Mouse (Mus musculus): ENCODE results near the gene Tubb1. TPM values are rescaled to one million over a fixed set of nuclear protein-coding genes. Genes with fewer than 3 reads are reported as not detected.

Tubb1 gene
- total and polyA plus RNA-seq, 3 experiments: 0.05 TPM; not detected in 2

GRCm38 (mm10) chr2:174424301-174425085 lies 26.0 kb upstream of the Tubb1 start:
- H3K4me3 ChIP-seq (ENCODE audit: low read depth, low read length): no peak overlapping the region
- no peaks in the 10 kb centered on the region for H3K27me3 ChIP-seq (ENCODE audit: insufficient read depth, low read length)
- TF ChIP-seq TAL1 (conservative IDR thresholded peaks at IDR 0.05; ENCODE audit: low read depth, low read length): no peak
- TF ChIP-seq GATA1 (IDR thresholded peaks at IDR 0.05; ENCODE audit: borderline replicate concordance, low read length): no peak
- no peak for TF ChIP-seq CTCF (IDR thresholded peaks at IDR 0.05; ENCODE audit: low read depth, low read length)
- TF ChIP-seq POLR2AphosphoS5 (IDR thresholded peaks at IDR 0.05; ENCODE audit: insufficient replicate concordance, low read depth, low read length): no peak
- TF ChIP-seq GATA2 (IDR thresholded peaks at IDR 0.05; ENCODE audit: borderline replicate concordance, low read depth, low read length): no peak
- 0 out of 2 replicates have a peak, but pooled peaks cover 3% of the 10 kb centered on the region for H3K4me1 ChIP-seq (ENCODE audit: insufficient read depth, low read depth, low read length)
- ATAC-seq (ENCODE audit: extremely low read depth, insufficient number of reproducible peaks, low FRiP score, poor library complexity, severe bottlenecking) (no peak), DNase-seq (ENCODE audit: low spot score) (no peak)
- no peaks in the 10 kb centered on the region for H3K9me3 ChIP-seq (replicated peaks)
- peaks cover 100% of the 10 kb centered on the region for H3K36me3 ChIP-seq (replicated peaks)

- H3K27me3 ChIP-seq (ENCODE audit: insufficient read depth, low read length): no peaks in the 10 kb centered on the region
- 0 out of 2 replicates have a peak, but pooled peaks cover 3% of the 10 kb centered on the region for H3K4me1 ChIP-seq (ENCODE audit: insufficient read depth, low read depth, low read length)
- DNase-seq (ENCODE audit: low spot score) (no peak), ATAC-seq (ENCODE audit: extremely low read depth, insufficient number of reproducible peaks, low FRiP score, poor library complexity, severe bottlenecking) (no peak)
- H3K9me3 ChIP-seq (replicated peaks): no peaks in the 10 kb centered on the region
- TF ChIP-seq CTCF (IDR thresholded peaks at IDR 0.05; ENCODE audit: low read depth, low read length) (no peak), GATA2 (IDR thresholded peaks at IDR 0.05; ENCODE audit: borderline replicate concordance, low read depth, low read length) (no peak), POLR2AphosphoS5 (IDR thresholded peaks at IDR 0.05; ENCODE audit: insufficient replicate concordance, low read depth, low read length) (no peak), GATA1 (IDR thresholded peaks at IDR 0.05; ENCODE audit: borderline replicate concordance, low read length) (no peak), TAL1 (conservative IDR thresholded peaks at IDR 0.05; ENCODE audit: low read depth, low read length) (no peak)
- H3K36me3 ChIP-seq (replicated peaks): peaks cover 88% of the 10 kb centered on the region
- H3K4me3 ChIP-seq (ENCODE audit: low read depth, low read length): no peak overlapping the region
These were observed 23.6 kb upstream of the Tubb1 start for GRCm38 (mm10) chr2:174426856-174427255.

- H3K36me3 ChIP-seq (replicated peaks): peaks cover 84% of the 10 kb centered on the region
- no peaks in the 10 kb centered on the region for H3K9me3 ChIP-seq (replicated peaks)
- no peak overlapping the region for H3K4me3 ChIP-seq (ENCODE audit: low read depth, low read length)
- ATAC-seq (ENCODE audit: extremely low read depth, insufficient number of reproducible peaks, low FRiP score, poor library complexity, severe bottlenecking): no peak
- H3K27me3 ChIP-seq (ENCODE audit: insufficient read depth, low read length): no peaks in the 10 kb centered on the region
- H3K4me1 ChIP-seq (ENCODE audit: insufficient read depth, low read depth, low read length): 0 out of 2 replicates have a peak, but pooled peaks cover 3% of the 10 kb centered on the region
- DNase-seq (ENCODE audit: low spot score): no peak
- TF ChIP-seq GATA2 (IDR thresholded peaks at IDR 0.05; ENCODE audit: borderline replicate concordance, low read depth, low read length) (no peak), GATA1 (IDR thresholded peaks at IDR 0.05; ENCODE audit: borderline replicate concordance, low read length) (no peak), CTCF (IDR thresholded peaks at IDR 0.05; ENCODE audit: low read depth, low read length) (no peak), TAL1 (conservative IDR thresholded peaks at IDR 0.05; ENCODE audit: low read depth, low read length) (no peak), POLR2AphosphoS5 (IDR thresholded peaks at IDR 0.05; ENCODE audit: insufficient replicate concordance, low read depth, low read length) (no peak)
These were observed 22.2 kb upstream of the Tubb1 start for GRCm38 (mm10) chr2:174428076-174428835.

GRCm38 (mm10) chr2:174428996-174429591 lies 21.4 kb upstream of the Tubb1 start:
- Histone ChIP-seq H3K27me3 (ENCODE audit: insufficient read depth, low read length) (no peaks in the 10 kb centered on the region), H3K4me1 (ENCODE audit: insufficient read depth, low read depth, low read length) (0 out of 2 replicates have a peak, but pooled peaks cover 3% of the 10 kb centered on the region), H3K36me3 (replicated peaks) (peaks cover 84% of the 10 kb centered on the region), H3K9me3 (replicated peaks) (no peaks in the 10 kb centered on the region), H3K4me3 (ENCODE audit: low read depth, low read length) (no peak overlapping the region)
- no peak for ATAC-seq (ENCODE audit: extremely low read depth, insufficient number of reproducible peaks, low FRiP score, poor library complexity, severe bottlenecking)
- no peak for DNase-seq (ENCODE audit: low spot score)
- TF ChIP-seq TAL1 (conservative IDR thresholded peaks at IDR 0.05; ENCODE audit: low read depth, low read length): no peak
- no peak for TF ChIP-seq GATA1 (IDR thresholded peaks at IDR 0.05; ENCODE audit: borderline replicate concordance, low read length)
- no peak for TF ChIP-seq POLR2AphosphoS5 (IDR thresholded peaks at IDR 0.05; ENCODE audit: insufficient replicate concordance, low read depth, low read length)
- TF ChIP-seq CTCF (IDR thresholded peaks at IDR 0.05; ENCODE audit: low read depth, low read length): no peak
- no peak for TF ChIP-seq GATA2 (IDR thresholded peaks at IDR 0.05; ENCODE audit: borderline replicate concordance, low read depth, low read length)

GRCm38 (mm10) chr2:174434943-174435342 lies 15.6 kb upstream of the Tubb1 start:
- no peak overlapping the region for H3K4me3 ChIP-seq (ENCODE audit: low read depth, low read length)
- ATAC-seq (ENCODE audit: extremely low read depth, insufficient number of reproducible peaks, low FRiP score, poor library complexity, severe bottlenecking) (no peak), DNase-seq (ENCODE audit: low spot score) (no peak)
- H3K27me3 ChIP-seq (ENCODE audit: insufficient read depth, low read length): peaks cover 21% of the 10 kb centered on the region; the same call in 1 of the 2 replicates
- H3K9me3 ChIP-seq (replicated peaks): no peaks in the 10 kb centered on the region
- H3K4me1 ChIP-seq (ENCODE audit: insufficient read depth, low read depth, low read length): peaks cover 26% of the 10 kb centered on the region
- peaks cover 64% of the 10 kb centered on the region for H3K36me3 ChIP-seq (replicated peaks)
- no peak for TF ChIP-seq POLR2AphosphoS5 (IDR thresholded peaks at IDR 0.05; ENCODE audit: insufficient replicate concordance, low read depth, low read length)
- TF ChIP-seq GATA2 (IDR thresholded peaks at IDR 0.05; ENCODE audit: borderline replicate concordance, low read depth, low read length): no peak
- TF ChIP-seq GATA1 (IDR thresholded peaks at IDR 0.05; ENCODE audit: borderline replicate concordance, low read length): no peak
- no peak for TF ChIP-seq TAL1 (conservative IDR thresholded peaks at IDR 0.05; ENCODE audit: low read depth, low read length)
- TF ChIP-seq CTCF (IDR thresholded peaks at IDR 0.05; ENCODE audit: low read depth, low read length): no peak
